Mouse (Mus musculus) myocyte (in vitro differentiated cells): Measurements from ENCODE around the gene Eif4a2.

Experiments used
- E2F4 ChIP-seq: IDR thresholded peaks from one replicate; pipeline ENCODE4 v1.6.1; 2011; ENCODE audit warnings: mild to moderate bottlenecking, control low read depth, moderate library complexity; ENCODE audit not compliant: insufficient read depth
- POLR2A ChIP-seq: IDR thresholded peaks from one replicate; pipeline ENCODE4 v1.6.1; 2011; ENCODE audit warnings: low read depth, mild to moderate bottlenecking, control low read depth, moderate library complexity; ENCODE audit not compliant: insufficient read length
- POLR2AphosphoS2 ChIP-seq: IDR thresholded peaks from one replicate; pipeline ENCODE4 v1.6.1; 2011; ENCODE audit warnings: low read depth, control low read depth; ENCODE audit not compliant: insufficient read length
- TCF12 ChIP-seq: IDR thresholded peaks from one replicate; pipeline ENCODE4 v1.6.1; 2011; ENCODE audit warnings: mild to moderate bottlenecking, control low read depth; ENCODE audit not compliant: poor library complexity, insufficient read depth, severe bottlenecking

GRCm38 (mm10) chr16:23154261-23154660 is 47.0 kb downstream of the Eif4a2 start:
- TF ChIP-seq TCF12 (no peak), E2F4 (no peak), POLR2A (no peak), POLR2AphosphoS2 (no peak)
